Mouse (Mus musculus) liver, postnatal 0 days (tissue): ENCODE data around the gene Srebf1.

Experiments used
- CTCF ChIP-seq: sonication (generic); IDR thresholded peaks from 2 replicates; pipeline ENCODE4 v1.5.1; 2016; ENCODE audit warnings: antibody characterized with exemption, low read depth
- EP300 ChIP-seq: IDR thresholded peaks from 2 replicates; pipeline ENCODE4 v1.6.1; 2016; ENCODE audit warnings: antibody characterized with exemption, low read depth, mild to moderate bottlenecking

- TF ChIP-seq CTCF (no peak), EP300 (no peak)
Measured at GRCm38 (mm10) chr11:60255181-60255580, 32.8 kb upstream of the Srebf1 start.
